Mouse (Mus musculus) heart, postnatal 0 days (tissue): Measurements from ENCODE around the gene Olfr571. TPM values are rescaled to one million over a fixed set of nuclear protein-coding genes. Genes with fewer than 3 reads are reported as not detected.

Experiments
- ATAC-seq: fragments of 200-750 bp; cut with Nextera tagmentation; 2 replicates; pipeline ENCODE4 v1.8.0; 2017; ENCODE audit warnings: low read depth, moderate number of reproducible peaks, moderate library complexity; ENCODE audit not compliant: insufficient read depth
- DNase-seq: peaks from one replicate; pipeline ENCODE4 v3.0.0-alpha.2; 2016; ENCODE audit warnings: low spot score
- H3K27ac ChIP-seq: fragments of 300-500 bp; sonication (generic); 2 replicates; pipeline ENCODE4 v1.5.1; 2014; ENCODE audit warnings: low read depth, mild to moderate bottlenecking
- H3K27me3 ChIP-seq: fragments of 300-500 bp; sonication (generic); 2 replicates; pipeline ENCODE4 v1.6.1; 2014; ENCODE audit warnings: low read length, mixed read lengths; ENCODE audit not compliant: control insufficient read depth, insufficient read depth
- H3K36me3 ChIP-seq: fragments of 300-500 bp; sonication (generic); replicated peaks from 2 replicates; pipeline ENCODE4 v1.6.1; 2014; ENCODE audit warnings: low read length, mixed read lengths; ENCODE audit not compliant: control insufficient read depth, insufficient read depth
- H3K4me1 ChIP-seq: fragments of 300-500 bp; sonication (generic); 2 replicates; pipeline ENCODE4 v1.6.1; 2014; ENCODE audit warnings: antibody characterized with exemption; ENCODE audit not compliant: control insufficient read depth, insufficient read depth
- H3K4me2 ChIP-seq: fragments of 300-500 bp; sonication (generic); 2 replicates; pipeline ENCODE4 v1.6.1; 2014; ENCODE audit warnings: low read depth, mild to moderate bottlenecking, low read length, moderate library complexity
- H3K4me3 ChIP-seq: fragments of 300-500 bp; sonication (generic); 2 replicates; pipeline ENCODE4 v1.5.1; 2014; ENCODE audit warnings: low read depth, low read length
- H3K9ac ChIP-seq: fragments of 300-500 bp; sonication (generic); replicated peaks from 2 replicates; pipeline ENCODE4 v1.6.1; 2014; ENCODE audit warnings: low read depth, low read length, mixed read lengths
- H3K9me3 ChIP-seq: fragments of 300-500 bp; sonication (generic); replicated peaks from 2 replicates; pipeline ENCODE4 v1.6.1; 2016; ENCODE audit warnings: low read length; ENCODE audit not compliant: control insufficient read depth
- CTCF ChIP-seq: IDR thresholded peaks from 2 replicates; pipeline ENCODE4 v1.5.1; 2016; ENCODE audit warnings: antibody characterized with exemption, control low read depth, low read depth
- EP300 ChIP-seq: IDR thresholded peaks from 2 replicates; pipeline ENCODE4 v1.6.1; 2016; ENCODE audit warnings: antibody characterized with exemption, low read depth
- WGBS: fragments of 180-500 bp; shearing (Covaris S2); extraction: QIAGEN DNeasy Blood & Tissue Kit; methylation state at CpG from one replicate; pipeline ENCODE4 v1.1.7; 2014; 5-methylcytosine and 5-hydroxymethylcytosine counted together
- polyA plus RNA-seq: library from polyadenylated mRNA; unstranded; fragments of >200 nt; fragmentation: Nextera tagmentation; extraction: Ambion mirVana; gene quantifications from 2 replicates; pipeline ENCODE4 v1.2.1, GENCODE M21; 2015
- total RNA-seq: library from RNA; depleted of rRNA; stranded (reverse); fragments of >200 nt; gene quantifications from 2 replicates; pipeline ENCODE4 v1.2.3, GENCODE M21; 2014; ENCODE audit warnings: low replicate concordance

Gene Olfr571
- total and polyA plus RNA-seq, 2 experiments from 2014 or later = not detected

DNA sequence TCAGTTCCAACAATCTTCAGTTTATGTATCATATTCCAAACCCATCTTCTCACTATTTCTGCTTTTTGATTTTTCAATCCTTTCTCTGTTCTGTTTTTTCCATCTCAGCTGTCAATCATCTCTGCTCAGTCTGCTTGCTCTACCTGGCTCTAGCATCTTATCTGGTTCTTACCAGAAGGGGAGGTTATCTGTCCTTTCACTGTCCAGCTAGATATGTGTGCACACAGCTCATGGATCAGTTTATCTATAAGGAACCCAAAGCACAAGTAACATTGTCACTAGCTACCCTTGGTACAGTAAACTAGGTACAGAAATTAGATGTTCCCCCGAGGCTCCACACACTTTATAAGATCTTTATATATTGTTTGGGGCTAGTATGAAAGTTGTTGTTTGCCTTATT is 26.1 kb upstream of the Olfr571 start:
- Histone ChIP-seq H3K27ac (no peak overlapping the region), H3K9ac (no peak overlapping the region), H3K4me3 (no peak overlapping the region), H3K4me2 (no peak overlapping the region), H3K9me3 (no peaks in the 10 kb centered on the region), H3K27me3 (no peaks in the 10 kb centered on the region), H3K4me1 (no peaks in the 10 kb centered on the region), H3K36me3 (no peaks in the 10 kb centered on the region)
- WGBS = 87% methylated on average over 1 of the region's 1 CpGs
- ATAC-seq = no peak
- TF ChIP-seq CTCF (no peak), EP300 (no peak)
- no peak for DNase-seq

GRCm38 (mm10) chr7:102942475-102942874 is 25.1 kb upstream of the Olfr571 start, which contains the start of gene Olfr573-ps1:
TSS of gene Olfr573-ps1 (minus strand) at chr7:102942575.
- Histone ChIP-seq H3K9me3 (no peaks in the 10 kb centered on the region), H3K4me3 (no peak within 1 kb of the TSS), H3K4me2 (no peak within 1 kb of the TSS), H3K36me3 (no peaks in the 10 kb centered on the region), H3K27ac (no peak within 1 kb of the TSS), H3K4me1 (no peaks in the 10 kb centered on the region), H3K27me3 (no peaks in the 10 kb centered on the region), H3K9ac (no peak within 1 kb of the TSS)
- ATAC-seq = no peak
- no peak for TF ChIP-seq EP300
- TF ChIP-seq CTCF = no peak
- WGBS = 85% methylated on average over 2 of the region's 2 CpGs
- no peak for DNase-seq

GRCm38 (mm10) chr7:102927105-102927504 is 9.8 kb upstream of the Olfr571 start:
- no peaks in the 10 kb centered on the region for H3K27me3 ChIP-seq
- TF ChIP-seq CTCF = no peak
- no peak for TF ChIP-seq EP300
- H3K4me2 ChIP-seq = no peak overlapping the region
- H3K36me3 ChIP-seq = no peaks in the 10 kb centered on the region
- no peak for DNase-seq
- no peak for ATAC-seq
- 66% methylated on average over 3 of the region's 3 CpGs for WGBS
- H3K9me3 ChIP-seq = no peaks in the 10 kb centered on the region
- H3K9ac ChIP-seq = no peak overlapping the region
- no peaks in the 10 kb centered on the region for H3K4me1 ChIP-seq
- H3K4me3 ChIP-seq = no peak overlapping the region
- no peak overlapping the region for H3K27ac ChIP-seq

DNA sequence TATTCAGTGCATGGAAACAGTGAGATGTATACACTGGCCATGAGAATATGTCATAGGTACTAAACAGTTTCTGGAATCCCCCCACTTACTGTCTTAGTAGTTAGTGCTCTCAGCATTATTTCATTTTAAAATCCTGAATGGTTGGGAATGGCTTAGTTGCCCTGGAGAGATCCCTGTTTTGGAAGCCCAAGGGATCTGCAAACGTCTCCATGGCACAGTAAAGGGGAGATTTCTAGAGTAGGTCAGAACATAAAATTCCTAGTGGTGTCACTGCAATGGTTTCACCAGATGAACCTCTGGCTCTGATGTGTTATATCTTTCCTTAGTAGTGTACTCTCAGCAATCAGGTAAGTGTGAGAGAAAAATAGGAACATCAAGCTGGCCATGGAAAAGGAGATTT is 6.8 kb upstream of the Olfr571 start, which contains the start of gene Olfr572:
Olfr572 (plus strand) TSS at position 301 of the 400 bp plus-strand sequence.
- no peak for ATAC-seq
- 57% methylated on average over 1 of the region's 1 CpGs for WGBS
- no peaks in the 10 kb centered on the region for H3K27me3 ChIP-seq
- H3K36me3 ChIP-seq = no peaks in the 10 kb centered on the region
- no peak within 1 kb of the TSS for H3K4me2 ChIP-seq
- no peak for DNase-seq
- H3K4me1 ChIP-seq = no peaks in the 10 kb centered on the region
- no peak within 1 kb of the TSS for H3K27ac ChIP-seq
- no peak within 1 kb of the TSS for H3K9ac ChIP-seq
- no peak for TF ChIP-seq EP300
- no peak for TF ChIP-seq CTCF
- H3K4me3 ChIP-seq = no peak within 1 kb of the TSS
- no peaks in the 10 kb centered on the region for H3K9me3 ChIP-seq

DNA sequence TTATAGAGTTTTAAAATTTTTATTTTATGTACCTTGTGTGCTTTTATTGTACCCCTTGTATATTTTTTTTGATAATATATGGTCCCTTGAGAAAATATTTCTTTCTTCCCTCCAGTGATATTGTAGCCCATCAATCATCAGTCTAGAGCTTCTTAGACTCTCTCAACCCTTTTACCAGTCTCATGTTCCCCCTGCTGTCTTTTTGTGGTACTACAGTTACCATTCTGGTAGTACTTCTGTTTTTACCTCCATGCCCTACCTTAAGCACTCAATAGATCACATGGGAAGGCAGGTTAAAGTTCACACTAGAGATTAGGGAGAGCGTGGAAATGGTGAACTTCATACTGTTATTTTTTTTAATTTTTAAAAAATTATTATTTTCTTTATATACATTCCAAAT is 2.3 kb upstream of the Olfr571 start:
- Histone ChIP-seq H3K27ac (no peak overlapping the region), H3K4me3 (no peak overlapping the region), H3K4me2 (no peak overlapping the region), H3K27me3 (no peaks in the 10 kb centered on the region), H3K9me3 (no peaks in the 10 kb centered on the region), H3K36me3 (no peaks in the 10 kb centered on the region), H3K9ac (no peak overlapping the region), H3K4me1 (0 out of 2 replicates have a peak, but pooled peaks cover 3% of the 10 kb centered on the region)
- TF ChIP-seq CTCF (peak; percentile 84), EP300 (no peak)
- WGBS = 5% methylated on average over 1 of the region's 1 CpGs
- DNase-seq (peak; percentile 46), ATAC-seq (no peak)

DNA sequence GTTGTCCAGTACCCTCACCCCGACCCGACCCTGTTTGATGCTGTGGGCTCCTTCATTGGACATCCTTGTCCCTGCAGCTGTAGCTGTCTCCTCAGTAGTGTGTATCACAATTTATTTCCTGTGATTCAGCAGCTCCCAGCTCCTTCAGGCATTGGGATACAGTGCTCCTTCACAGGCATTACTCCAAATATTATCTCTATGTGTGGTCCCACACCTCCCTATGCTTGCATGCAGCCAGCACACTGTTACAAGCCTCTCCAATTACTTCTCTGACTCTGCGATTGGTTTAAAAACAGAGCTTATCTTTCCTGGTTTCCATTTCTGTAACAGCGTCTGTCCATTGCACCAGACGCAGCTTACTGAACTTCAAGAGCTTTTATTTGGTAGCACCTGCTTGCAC is 931 bp downstream of the Olfr571 start:
- Histone ChIP-seq H3K4me3 (no peak overlapping the region), H3K9ac (no peak overlapping the region), H3K27me3 (no peaks in the 10 kb centered on the region), H3K4me2 (no peak overlapping the region), H3K9me3 (no peaks in the 10 kb centered on the region), H3K4me1 (0 out of 2 replicates have a peak, but pooled peaks cover 3% of the 10 kb centered on the region), H3K36me3 (no peaks in the 10 kb centered on the region), H3K27ac (no peak overlapping the region)
- 30% methylated on average over 5 of the region's 5 CpGs for WGBS
- DNase-seq (peak; percentile 7), ATAC-seq (no peak; the same call in 1 of the 2 replicates)
- TF ChIP-seq EP300 (no peak), CTCF (no peak)
